Mouse (Mus musculus): ENCODE results near the gene Ror1.

Ror1 gene

GRCm38 (mm10) chr4:100369541-100370174 is 274.1 kb downstream of the Ror1 start:
- no peak for ATAC-seq (ENCODE audit: insufficient number of reproducible peaks, low FRiP score, low TSS enrichment)

DNA sequence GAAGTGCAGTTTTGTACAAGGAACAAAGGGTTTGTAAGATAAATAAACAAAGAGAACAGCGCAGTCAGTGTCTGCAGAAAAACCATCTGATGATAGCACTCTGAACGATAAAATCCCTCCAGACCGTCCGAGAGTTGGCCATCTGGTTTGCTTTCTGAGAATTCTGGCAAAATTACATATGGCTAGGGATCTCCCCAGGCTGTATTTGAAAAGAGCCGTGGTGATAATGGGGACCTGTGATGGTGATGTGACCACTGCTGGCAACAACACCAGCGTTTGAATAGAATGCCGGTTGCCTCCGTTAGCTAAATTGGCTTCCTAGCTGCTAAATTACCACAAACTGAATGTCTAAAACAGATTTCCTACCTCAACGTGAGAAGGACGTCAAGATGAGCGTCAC is 277.2 kb downstream of the Ror1 start:
- ATAC-seq (ENCODE audit: insufficient number of reproducible peaks, low FRiP score, low TSS enrichment) = peak; percentile 72

GRCm38 (mm10) chr4:100373780-100374179 is 278.2 kb downstream of the Ror1 start:
- ATAC-seq (ENCODE audit: insufficient number of reproducible peaks, low FRiP score, low TSS enrichment) = no peak

- no peak for ATAC-seq (ENCODE audit: insufficient number of reproducible peaks, low FRiP score, low TSS enrichment)
These were observed 279.7 kb downstream of the Ror1 start for GRCm38 (mm10) chr4:100375286-100375685.

DNA sequence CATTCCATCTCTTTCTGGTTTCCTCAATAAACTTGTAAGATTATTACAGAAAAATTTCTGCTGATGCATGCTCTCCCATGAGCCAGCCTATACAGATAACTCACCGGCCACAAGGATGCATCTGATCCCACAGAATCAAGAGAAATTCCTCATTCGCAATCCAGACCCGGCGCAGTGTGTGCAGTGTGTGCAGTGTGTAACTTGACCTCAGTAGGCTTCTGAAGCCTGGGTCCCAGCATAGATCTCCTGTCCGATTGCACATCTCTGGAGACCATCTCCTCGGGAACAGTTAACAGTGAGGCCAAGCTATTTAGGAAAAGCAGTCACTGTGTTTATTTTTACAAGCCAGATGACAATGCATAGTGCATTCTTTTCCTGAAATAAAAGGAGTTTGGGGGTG is 280.6 kb downstream of the Ror1 start:
- ATAC-seq (ENCODE audit: insufficient number of reproducible peaks, low FRiP score, low TSS enrichment) = no peak

- no peak for ATAC-seq (ENCODE audit: insufficient number of reproducible peaks, low FRiP score, low TSS enrichment)
These were observed 281.6 kb downstream of the Ror1 start for GRCm38 (mm10) chr4:100377231-100377630.

DNA sequence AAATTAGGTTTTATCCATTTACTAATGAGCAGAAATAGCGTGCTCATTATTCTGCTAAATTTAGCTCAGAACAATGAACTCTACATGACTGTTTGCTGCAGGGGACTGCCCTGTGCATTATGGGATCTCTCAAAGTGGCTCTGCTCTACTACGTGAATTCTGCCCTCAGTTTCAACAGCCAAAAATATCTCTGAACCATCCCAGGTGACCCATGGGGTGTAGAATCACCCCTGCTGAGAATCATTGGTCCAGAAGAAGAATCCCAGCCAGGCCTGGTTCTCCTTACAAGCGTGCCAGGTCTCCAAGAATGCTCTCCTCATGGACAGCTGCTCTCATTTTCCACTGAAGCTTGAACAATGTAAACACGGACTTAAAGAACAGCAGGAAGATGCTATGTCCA is 282.4 kb downstream of the Ror1 start:
- ATAC-seq (ENCODE audit: insufficient number of reproducible peaks, low FRiP score, low TSS enrichment) = peak; percentile 69; the same call in 1 of the 2 replicates

DNA sequence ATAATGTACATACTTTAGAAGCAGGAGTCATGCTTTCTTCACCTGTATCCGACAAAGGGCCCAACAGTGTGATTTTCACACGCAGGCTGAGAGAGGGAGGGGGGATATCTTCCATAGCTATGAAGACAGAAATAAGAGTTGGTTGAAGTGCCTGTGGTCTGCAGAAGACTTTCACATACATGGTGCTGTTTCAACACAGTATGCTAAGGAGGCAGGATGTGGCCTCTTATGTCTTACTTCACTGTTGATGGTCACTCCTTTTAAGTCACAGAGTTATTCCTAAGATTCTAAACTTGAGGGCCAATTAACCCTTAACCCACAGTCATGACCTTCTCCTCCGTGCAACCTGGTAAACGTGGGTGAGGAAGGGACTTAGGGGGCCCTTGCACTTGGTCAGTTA is 286.2 kb downstream of the Ror1 start:
- ATAC-seq (ENCODE audit: insufficient number of reproducible peaks, low FRiP score, low TSS enrichment) = no peak

- peak; percentile 69 for ATAC-seq (ENCODE audit: insufficient number of reproducible peaks, low FRiP score, low TSS enrichment)
These were observed 290.8 kb downstream of the Ror1 start for GRCm38 (mm10) chr4:100386272-100386988.

- peak; percentile 65; the same call in 1 of the 2 replicates for ATAC-seq (ENCODE audit: insufficient number of reproducible peaks, low FRiP score, low TSS enrichment)
These were observed 294.8 kb downstream of the Ror1 start for GRCm38 (mm10) chr4:100390436-100390835.

DNA sequence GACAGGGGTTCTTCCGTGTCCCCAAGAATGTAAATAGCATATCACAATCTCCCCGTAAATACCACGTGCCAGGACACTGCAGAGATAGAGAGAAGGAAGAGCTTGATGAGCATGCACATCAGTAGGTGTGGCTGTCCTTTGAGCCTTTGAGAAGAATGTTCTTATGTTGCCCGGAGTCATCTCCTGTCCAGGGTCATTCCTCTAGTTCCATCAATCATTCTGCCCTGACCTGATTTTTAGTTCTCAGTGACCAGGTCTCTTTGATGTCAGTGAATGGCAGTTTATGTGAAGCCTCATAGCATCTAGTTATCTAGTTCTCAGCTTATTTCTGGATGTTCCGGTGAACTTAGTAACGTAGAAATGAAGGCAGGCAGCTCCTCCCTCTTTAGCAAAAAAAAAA is 295.4 kb downstream of the Ror1 start:
- no peak for ATAC-seq (ENCODE audit: insufficient number of reproducible peaks, low FRiP score, low TSS enrichment)

- ATAC-seq (ENCODE audit: insufficient number of reproducible peaks, low FRiP score, low TSS enrichment) = no peak
These were observed 297.9 kb downstream of the Ror1 start for GRCm38 (mm10) chr4:100393374-100394061.

GRCm38 (mm10) chr4:100395407-100395806 is 299.8 kb downstream of the Ror1 start:
- ATAC-seq (ENCODE audit: insufficient number of reproducible peaks, low FRiP score, low TSS enrichment) = 0 out of 2 replicates have a peak, but pooled peaks have one; percentile 43

GRCm38 (mm10) chr4:100398079-100398478 is 302.5 kb downstream of the Ror1 start:
- no peak for ATAC-seq (ENCODE audit: insufficient number of reproducible peaks, low FRiP score, low TSS enrichment)

DNA sequence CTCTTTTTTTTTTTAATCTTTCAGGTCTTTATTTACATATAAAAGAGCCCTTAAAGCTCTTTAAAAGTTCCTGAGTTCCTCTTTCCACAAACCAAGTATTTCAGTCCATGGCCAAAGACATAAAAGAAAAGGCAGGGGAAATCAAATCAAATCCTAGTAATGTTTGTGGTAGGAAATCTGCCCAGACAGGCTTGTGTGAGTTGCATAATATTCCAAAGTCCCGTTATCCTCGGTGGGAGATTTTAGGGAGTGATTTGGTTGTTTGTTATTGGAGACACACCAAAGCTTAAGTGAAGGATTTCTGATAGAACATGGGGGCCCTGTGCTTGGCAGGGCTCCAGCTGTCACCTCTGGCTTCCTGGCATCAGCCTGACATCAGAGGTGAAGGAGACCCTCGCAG is 305.5 kb downstream of the Ror1 start:
- no peak for ATAC-seq (ENCODE audit: insufficient number of reproducible peaks, low FRiP score, low TSS enrichment)

DNA sequence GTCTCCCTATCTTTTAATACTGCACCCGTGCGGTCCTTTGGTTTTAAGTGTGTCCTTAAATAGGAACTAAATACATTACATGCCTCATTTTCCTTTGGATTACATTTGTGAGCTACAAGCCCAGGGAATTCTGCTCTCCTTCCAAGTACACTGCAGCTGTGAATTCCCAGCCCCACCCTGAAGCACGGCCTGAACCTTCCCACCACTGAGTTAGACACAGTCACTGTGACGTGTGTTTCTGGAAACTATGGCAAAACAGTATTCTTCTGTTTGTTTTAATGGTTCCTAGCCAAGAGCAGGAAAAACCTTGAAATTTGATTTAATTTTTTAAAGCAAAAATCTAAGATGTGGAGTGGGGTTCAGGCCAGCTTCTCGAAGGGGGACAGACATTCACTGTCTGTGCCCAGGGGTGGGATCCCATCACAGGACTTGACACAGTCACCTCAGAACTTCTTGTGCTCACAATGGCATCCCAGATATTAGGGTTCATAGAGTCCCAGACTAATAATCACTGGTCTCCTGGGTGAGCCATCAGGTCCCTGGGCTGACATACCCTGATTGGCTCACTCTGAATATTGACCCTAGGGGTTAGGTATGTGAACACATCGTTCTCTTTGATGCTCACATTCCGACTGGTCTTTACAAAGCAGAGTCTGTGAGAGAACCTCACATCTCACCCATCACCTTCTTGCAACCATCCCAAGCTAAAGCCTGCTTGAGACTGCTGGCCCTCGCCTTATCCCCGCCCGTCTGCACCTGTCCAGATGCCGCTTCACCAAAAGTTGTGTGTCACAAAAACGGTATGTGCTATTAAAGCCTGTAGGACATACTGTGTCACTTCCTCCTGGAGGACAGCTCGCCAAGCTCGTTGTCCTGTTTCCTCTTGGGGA is 306.2 kb downstream of the Ror1 start:
- no peak for ATAC-seq (ENCODE audit: insufficient number of reproducible peaks, low FRiP score, low TSS enrichment)

GRCm38 (mm10) chr4:100407261-100407874 is 311.8 kb downstream of the Ror1 start:
- ATAC-seq (ENCODE audit: insufficient number of reproducible peaks, low FRiP score, low TSS enrichment) = peak; percentile 50; the same call in 1 of the 2 replicates

GRCm38 (mm10) chr4:100409521-100409920 is 313.9 kb downstream of the Ror1 start:
- ATAC-seq (ENCODE audit: insufficient number of reproducible peaks, low FRiP score, low TSS enrichment) = no peak

DNA sequence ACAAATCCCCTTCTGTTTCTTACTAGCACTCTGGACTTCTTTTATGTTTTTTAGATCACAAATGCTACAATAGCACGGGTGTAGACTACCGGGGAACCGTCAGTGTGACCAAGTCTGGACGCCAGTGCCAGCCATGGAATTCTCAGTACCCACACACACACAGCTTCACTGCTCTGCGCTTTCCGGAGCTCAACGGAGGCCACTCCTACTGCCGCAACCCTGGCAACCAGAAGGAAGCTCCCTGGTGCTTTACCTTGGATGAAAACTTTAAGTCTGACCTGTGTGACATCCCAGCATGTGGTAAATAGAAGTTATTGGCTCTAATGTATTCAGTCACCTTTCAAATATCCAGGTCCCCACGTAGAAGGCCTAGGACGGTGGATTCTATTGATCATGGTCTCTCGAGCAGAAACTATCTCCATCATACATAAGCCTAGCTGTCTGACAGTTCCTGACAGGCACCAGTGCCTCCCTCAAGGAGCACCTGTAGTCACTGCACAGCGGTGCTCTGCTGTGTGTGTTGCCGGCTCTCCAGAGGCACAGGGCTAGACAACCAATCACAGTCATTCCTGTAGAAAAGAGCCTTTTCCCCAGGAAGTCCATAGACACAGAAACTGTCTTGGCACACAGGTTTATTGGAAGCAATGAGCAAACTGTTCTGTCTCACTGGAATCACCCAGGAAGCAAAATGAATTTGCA is 316.4 kb downstream of the Ror1 start:
- no peak for ATAC-seq (ENCODE audit: insufficient number of reproducible peaks, low FRiP score, low TSS enrichment)

Measured in cerebellum, adult (tissue).